ENCODE assay signal across 8 mouse cellular contexts in the genomic region with DNA sequence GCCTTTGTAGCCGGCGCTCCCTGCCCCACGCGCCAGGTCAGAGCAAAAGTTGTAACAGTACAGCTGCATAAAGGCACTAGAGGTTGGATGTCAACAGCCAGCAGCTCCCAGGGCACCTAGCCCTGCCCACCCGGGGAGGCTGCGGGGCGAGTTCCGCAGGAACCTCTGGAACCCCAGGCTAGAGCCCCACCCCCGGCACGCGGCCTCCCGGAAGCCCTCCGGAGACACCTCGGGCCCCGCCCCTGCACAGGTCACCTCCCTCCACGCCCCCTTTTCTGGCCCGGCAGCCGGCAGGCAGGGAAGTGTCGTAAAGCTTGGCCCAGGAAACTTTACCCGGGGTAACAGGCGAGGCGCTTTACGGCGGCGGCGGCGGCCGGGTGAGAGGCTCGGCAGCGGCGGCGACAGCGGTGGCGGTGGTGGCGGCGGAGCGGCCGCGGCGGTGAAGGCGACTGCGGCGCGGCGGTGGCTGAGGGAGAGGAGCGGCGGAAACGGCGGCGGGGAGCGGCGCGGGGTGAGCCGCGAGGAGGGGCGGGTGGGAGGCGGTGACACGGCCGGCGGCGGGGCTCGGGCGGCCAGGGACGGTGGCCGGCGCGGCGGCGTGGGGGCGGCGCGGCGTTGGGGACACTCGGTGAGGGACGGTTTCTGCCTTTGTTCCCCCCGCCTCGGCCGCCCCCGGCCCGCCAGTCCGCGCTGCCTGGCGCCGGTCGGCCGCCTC. TPM values are rescaled to one million over a fixed set of nuclear protein-coding genes. Genes with fewer than 3 reads are reported as not detected.
DNase-seq lines count a peak whose midpoint lies in the region; ATAC-seq and TF ChIP-seq lines count a peak whose summit lies in the region.

A gene (plus strand): TSS at position 360 of the 715 bp plus-strand sequence.

- peak within 1 kb of the TSS; percentile 84 for H3K27ac ChIP-seq in heart, embryonic 12.5 days (ENCODE audit: poor library complexity, severe bottlenecking)
- H3K27ac ChIP-seq in kidney, postnatal 0 days = peak within 1 kb of the TSS; percentile 87
- peak within 1 kb of the TSS; percentile 14 for H3K27ac ChIP-seq in liver, embryonic 11.5 days (ENCODE audit: low read depth, low read length)
- peak within 1 kb of the TSS; percentile 84 for H3K27ac ChIP-seq in stomach, embryonic 14.5 days (ENCODE audit: low read length)

- H3K9me3 ChIP-seq in erythroblast, embryonic 14.5 days (ENCODE audit: control insufficient read depth, low read length) = no peaks in the 10 kb centered on the region
- H3K9me3 ChIP-seq in heart, embryonic 12.5 days (replicated peaks) = no peaks in the 10 kb centered on the region
- no peaks in the 10 kb centered on the region for H3K9me3 ChIP-seq in kidney, postnatal 0 days (replicated peaks; ENCODE audit: low read length)
- no peaks in the 10 kb centered on the region for H3K9me3 ChIP-seq in liver, embryonic 11.5 days (ENCODE audit: control insufficient read depth, low read length)
- no peaks in the 10 kb centered on the region for H3K9me3 ChIP-seq in stomach, embryonic 14.5 days (ENCODE audit: control insufficient read depth, low read depth, low read length)

- peaks cover 25% of the 10 kb centered on the region for H3K36me3 ChIP-seq in C2C12 (ENCODE audit: control insufficient read depth, insufficient read depth)
- H3K36me3 ChIP-seq in erythroblast, embryonic 14.5 days (ENCODE audit: control insufficient read depth) = peaks cover 25% of the 10 kb centered on the region
- no peaks in the 10 kb centered on the region for H3K36me3 ChIP-seq in heart, embryonic 12.5 days
- H3K36me3 ChIP-seq in kidney, postnatal 0 days (ENCODE audit: insufficient read depth, low read length) = no peaks in the 10 kb centered on the region
- no peaks in the 10 kb centered on the region for H3K36me3 ChIP-seq in liver, embryonic 11.5 days (ENCODE audit: control insufficient read depth, insufficient read depth, low read length)
- peaks cover 5% of the 10 kb centered on the region; the same call in 1 of the 2 replicates for H3K36me3 ChIP-seq in stomach, embryonic 14.5 days (ENCODE audit: control insufficient read depth, insufficient read depth, low read length)

- H3K4me1 ChIP-seq in erythroblast, embryonic 14.5 days (ENCODE audit: control insufficient read depth) = peaks cover 30% of the 10 kb centered on the region
- H3K4me1 ChIP-seq in heart, embryonic 12.5 days (replicated peaks) = peaks cover 19% of the 10 kb centered on the region
- peaks cover 5% of the 10 kb centered on the region; the same call in 1 of the 2 replicates for H3K4me1 ChIP-seq in kidney, postnatal 0 days (replicated peaks; ENCODE audit: insufficient read depth, low read length)
- H3K4me1 ChIP-seq in liver, embryonic 11.5 days (replicated peaks; ENCODE audit: control insufficient read depth, insufficient read depth, low read length) = peaks cover 14% of the 10 kb centered on the region
- H3K4me1 ChIP-seq in stomach, embryonic 14.5 days (ENCODE audit: control insufficient read depth, insufficient read depth, low read length) = peaks cover 19% of the 10 kb centered on the region

- peak within 1 kb of the TSS; percentile 94 for H3K4me2 ChIP-seq in heart, embryonic 12.5 days
- peak within 1 kb of the TSS; percentile 93 for H3K4me2 ChIP-seq in kidney, postnatal 0 days (ENCODE audit: low read length)
- peak within 1 kb of the TSS; percentile 83 for H3K4me2 ChIP-seq in liver, embryonic 11.5 days
- peak within 1 kb of the TSS; percentile 83 for H3K4me2 ChIP-seq in stomach, embryonic 14.5 days (replicated peaks; ENCODE audit: low read depth, low read length)

- TF ChIP-seq POLR2A in brain, embryonic 14.5 days (IDR thresholded peaks at IDR 0.05; ENCODE audit: borderline replicate concordance, extremely low read depth, insufficient read depth, insufficient read length, poor library complexity, severe bottlenecking) = peak; percentile 91

- peaks cover 38% of the 10 kb centered on the region for H3K79me3 ChIP-seq in C2C12 (ENCODE audit: low read depth)

- no peaks in the 10 kb centered on the region for H3K27me3 ChIP-seq in C2C12 (ENCODE audit: control insufficient read depth, insufficient read depth, insufficient read length)
- no peaks in the 10 kb centered on the region for H3K27me3 ChIP-seq in erythroblast, embryonic 14.5 days (ENCODE audit: control insufficient read depth)
- no peaks in the 10 kb centered on the region for H3K27me3 ChIP-seq in heart, embryonic 12.5 days (replicated peaks)
- H3K27me3 ChIP-seq in kidney, postnatal 0 days (ENCODE audit: insufficient read depth, low read length) = no peaks in the 10 kb centered on the region
- H3K27me3 ChIP-seq in liver, embryonic 11.5 days (replicated peaks; ENCODE audit: control insufficient read depth, insufficient read depth, low read length) = no peaks in the 10 kb centered on the region
- H3K27me3 ChIP-seq in stomach, embryonic 14.5 days (ENCODE audit: control insufficient read depth, insufficient read depth, low read length) = no peaks in the 10 kb centered on the region

- H3ac ChIP-seq in C2C12 (ENCODE audit: control insufficient read depth, insufficient read length, low read depth) = peak within 1 kb of the TSS; percentile 98

- H3K4me3 ChIP-seq in C2C12 (ENCODE audit: insufficient read depth, poor library complexity, severe bottlenecking) = peak within 1 kb of the TSS; percentile 74
- peak within 1 kb of the TSS; percentile 98 for H3K4me3 ChIP-seq in erythroblast, embryonic 14.5 days (replicated peaks)
- H3K4me3 ChIP-seq in heart, embryonic 12.5 days = peak within 1 kb of the TSS; percentile 92
- peak within 1 kb of the TSS; percentile 91 for H3K4me3 ChIP-seq in kidney, postnatal 0 days (replicated peaks; ENCODE audit: low read depth, low read length)
- H3K4me3 ChIP-seq in liver, embryonic 11.5 days (ENCODE audit: low read depth, low read length) = peak within 1 kb of the TSS; percentile 91
- peak within 1 kb of the TSS; percentile 95 for H3K4me3 ChIP-seq in stomach, embryonic 14.5 days (ENCODE audit: low read depth, low read length)

- peaks cover 47% of the 10 kb centered on the region for H3K79me2 ChIP-seq in C2C12 (ENCODE audit: control insufficient read depth, insufficient read depth)

- 4% methylated on average over 79 of the region's 86 CpGs for WGBS in heart, embryonic 12.5 days
- WGBS in kidney, postnatal 0 days = under 1% methylated on average over 76 of the region's 86 CpGs
- WGBS in liver, embryonic 11.5 days = under 1% methylated on average over 54 of the region's 86 CpGs
- WGBS in stomach, embryonic 14.5 days = under 1% methylated on average over 61 of the region's 86 CpGs

- H3K9ac ChIP-seq in heart, embryonic 12.5 days = peak within 1 kb of the TSS; percentile 93
- peak within 1 kb of the TSS; percentile 94 for H3K9ac ChIP-seq in kidney, postnatal 0 days (ENCODE audit: low read depth, low read length)
- peak within 1 kb of the TSS; percentile 91 for H3K9ac ChIP-seq in liver, embryonic 11.5 days (ENCODE audit: low read depth, low read length)
- peak within 1 kb of the TSS; percentile 85 for H3K9ac ChIP-seq in stomach, embryonic 14.5 days (replicated peaks; ENCODE audit: low read depth, low read length)

- no peak for TF ChIP-seq CTCF in C2C12 (IDR thresholded peaks at IDR 0.05; ENCODE audit: control insufficient read depth, insufficient read depth, insufficient read length)
- no peak for TF ChIP-seq CTCF in brain, embryonic 14.5 days (IDR thresholded peaks at IDR 0.05; ENCODE audit: borderline replicate concordance, extremely low read depth, insufficient read depth, insufficient read length)
- TF ChIP-seq CTCF in kidney, postnatal 0 days (IDR thresholded peaks at IDR 0.05; ENCODE audit: low read depth) = no peak

- ATAC-seq in heart, embryonic 12.5 days (ENCODE audit: insufficient number of reproducible peaks, low FRiP score) = peak; percentile 97
- peak; percentile 94 for ATAC-seq in kidney, postnatal 0 days (replicated peaks; ENCODE audit: low FRiP score, low read depth)
- ATAC-seq in liver, embryonic 11.5 days (replicated peaks; ENCODE audit: low FRiP score) = peak; percentile 97
- ATAC-seq in stomach, embryonic 14.5 days (ENCODE audit: insufficient number of reproducible peaks, insufficient read depth, low FRiP score, low read depth) = peak; percentile 95

- DNase-seq in brain, embryonic 14.5 days (ENCODE audit: low read depth) = peak; percentile 97
- DNase-seq in kidney, postnatal 0 days (ENCODE audit: low spot score) = peak; percentile 99
- DNase-seq in liver, embryonic 11.5 days (ENCODE audit: low spot score) = peak; percentile 97
- DNase-seq in naive thymus-derived CD4-positive, alpha-beta T cell, adult 2 months (ENCODE audit: low read depth) = peak; percentile 95

TF ChIP-seq in C2C12, 6 proteins besides CTCF, POLR2A, EP300 and RAD21:
- TF ChIP-seq MAX (IDR thresholded peaks at IDR 0.05) (peak; percentile 14), MYOG (IDR thresholded peaks at IDR 0.05; ENCODE audit: control insufficient read depth, extremely low read depth, insufficient read length) (no peak), MYOD1 (IDR thresholded peaks at IDR 0.05; ENCODE audit: control insufficient read depth, insufficient read length, low read depth) (no peak)

RNA-seq across cellular contexts. Expression of the gene that starts here (rescaled TPM):
- polyA plus RNA-seq in C2C12 (2012; fragmentation: generic; extraction: Trizol) = 8.5 TPM
- polyA plus RNA-seq in brain, embryonic 14.5 days (2012; rRNA removed) = 26.7 and 29.2 TPM in 2 replicates
- 0.29 and 0.45 TPM in 2 replicates for polyA plus RNA-seq in erythroblast, embryonic 14.5 days (2012)
- 16.3 and 17.5 TPM in 2 replicates for polyA plus RNA-seq in heart, embryonic 12.5 days (2016; fragmentation: Nextera tagmentation; extraction: Ambion mirVana)
- polyA plus RNA-seq in kidney, postnatal 0 days (2015; fragmentation: Nextera tagmentation; extraction: Ambion mirVana) = 8.2 and 10.2 TPM in 2 replicates
- 12.8 and 14.4 TPM in 2 replicates for polyA plus RNA-seq in liver, embryonic 11.5 days (2014; fragmentation: Nextera tagmentation; extraction: Ambion mirVana)
- polyA plus RNA-seq in stomach, embryonic 14.5 days (2014; fragmentation: Nextera tagmentation; extraction: Ambion mirVana) = 12.9 and 14.9 TPM in 2 replicates

Comparison
In these comparisons a context has a peak if more than half of its experiments do, and no peak if none do; other contexts are left out.
1. Peak in every context shown above with its lines: DNase-seq, ATAC-seq, H3K4me3 ChIP-seq and H3K27ac ChIP-seq.
2. H3K27ac ChIP-seq: peak in every context shown above with its lines; median percentile 87 in kidney, postnatal 0 days; 84 in heart, embryonic 12.5 days; 84 in stomach, embryonic 14.5 days; 14 in liver, embryonic 11.5 days.